Mouse (Mus musculus) heart, postnatal 4 days (tissue): ENCODE results near the gene Cela3a. TPM values are rescaled to one million over a fixed set of nuclear protein-coding genes. Genes with fewer than 3 reads are reported as not detected.
"Not testable (repeated sequence)": the region's sequence is repeated elsewhere in the genome, so short reads cannot be mapped to it uniquely, and the experiment has no call there.

Experiments used
- DNase-seq: peaks from one replicate; pipeline ENCODE4 v3.0.0; 2021
- total RNA-seq, 2 experiments: library from RNA; stranded (reverse); gene quantifications; 2 replicates each; pipeline ENCODE4 v1.2.3; 2021

Cela3a gene
- total RNA-seq = not detected

- DNase-seq = no peak
Observed at GRCm38 (mm10) chr4:137409691-137410090, at the start of gene Cela3a. TSS of gene Cela3a (minus strand) at chr4:137409791.

DNA sequence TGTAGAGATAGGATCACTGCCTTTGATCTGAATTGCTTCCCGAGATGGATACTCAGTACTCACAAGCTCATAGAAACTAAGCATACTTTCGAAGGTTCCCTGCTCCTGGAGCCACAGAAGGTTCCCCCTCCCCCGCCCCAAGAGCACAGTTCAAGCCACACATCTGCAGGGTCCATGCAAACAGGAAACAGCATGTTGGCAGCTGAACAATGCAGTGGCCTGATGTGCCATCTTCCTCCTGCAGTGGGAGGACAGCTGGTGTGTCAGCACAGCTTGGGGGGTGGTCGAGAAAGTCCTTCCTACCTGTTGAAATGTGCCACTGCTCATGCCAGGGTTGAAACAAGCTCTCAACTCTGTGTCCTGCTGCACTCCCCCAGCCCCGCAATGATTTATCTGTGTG lies 49.3 kb upstream of the Cela3a start:
- DNase-seq = no peak

DNA sequence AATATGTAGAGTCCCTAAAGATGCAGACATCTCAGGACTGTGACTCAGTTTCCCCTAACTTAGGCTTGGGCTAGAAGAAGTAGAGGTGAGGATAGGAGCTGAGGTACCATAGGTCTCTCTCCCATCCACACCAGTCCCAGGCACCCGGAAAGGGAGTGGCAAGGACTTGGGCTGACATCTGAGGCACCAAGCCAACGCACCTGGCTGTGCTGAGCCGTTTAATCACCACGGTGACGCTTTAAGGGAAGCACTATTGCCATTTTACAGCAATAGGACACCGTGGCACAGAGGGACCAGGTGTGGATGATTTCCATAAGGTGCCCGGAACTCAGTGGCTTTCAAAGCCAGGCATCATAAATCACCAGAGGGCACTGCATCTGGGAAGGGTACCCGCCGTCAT lies 48.7 kb upstream of the Cela3a start:
- no peak for DNase-seq

- no peak for DNase-seq
Observed at GRCm38 (mm10) chr4:137457292-137457691, 47.7 kb upstream of the Cela3a start.

GRCm38 (mm10) chr4:137456581-137456980 lies 47.0 kb upstream of the Cela3a start:
- no peak for DNase-seq

- DNase-seq = no peak
Observed at GRCm38 (mm10) chr4:137454582-137454981, 45.0 kb upstream of the Cela3a start.

GRCm38 (mm10) chr4:137453234-137453767 lies 43.7 kb upstream of the Cela3a start, which contains the start of gene 1700013G24Rik:
TSS of gene 1700013G24Rik (plus strand) at chr4:137453284.
- no peak for DNase-seq

DNA sequence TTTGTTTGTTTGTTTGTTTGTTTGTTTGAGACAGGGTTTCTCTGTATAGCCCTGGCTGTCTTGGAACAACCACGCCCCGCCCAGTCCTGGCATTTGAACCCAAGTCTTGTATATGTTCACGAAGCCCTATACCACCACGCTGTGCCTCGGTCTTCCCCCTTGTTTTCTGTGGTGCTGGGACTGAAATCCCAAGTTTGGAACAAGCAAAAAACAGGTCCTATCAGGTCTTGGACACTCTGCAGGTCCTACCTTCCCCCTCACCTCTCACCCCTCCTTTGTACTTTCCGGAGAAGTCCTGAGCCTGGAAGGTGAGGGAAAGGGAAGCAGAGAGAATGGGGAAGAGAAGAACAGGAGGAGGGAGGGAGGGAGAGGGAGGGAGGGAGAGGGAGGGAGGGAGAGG lies 42.6 kb upstream of the Cela3a start:
- DNase-seq = no peak

DNA sequence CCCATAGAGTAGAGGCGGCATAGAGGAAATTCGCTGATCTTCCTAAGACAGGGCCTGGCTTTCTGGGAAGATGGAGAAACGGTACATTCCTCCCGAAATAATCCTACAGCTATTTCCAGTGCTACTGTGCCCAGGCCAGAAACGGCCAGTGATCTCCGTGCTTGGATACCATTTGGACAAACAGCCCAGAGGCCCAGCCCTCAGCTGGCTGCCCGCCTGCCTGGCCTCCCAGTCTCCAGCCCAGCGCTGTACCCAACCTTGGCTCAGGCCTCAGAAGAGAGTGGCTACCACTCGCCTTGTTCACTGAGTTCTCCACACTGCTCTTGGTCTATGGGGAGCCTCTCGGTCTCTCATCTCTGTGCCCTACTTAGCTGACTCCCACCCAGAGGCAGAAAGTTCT lies 40.1 kb upstream of the Cela3a start:
- DNase-seq = peak; percentile 53

- DNase-seq = no peak
Observed at GRCm38 (mm10) chr4:137449132-137449531, 39.5 kb upstream of the Cela3a start.

- DNase-seq = no peak
Observed at GRCm38 (mm10) chr4:137448641-137449040, 39.0 kb upstream of the Cela3a start.

- peak; percentile 83 for DNase-seq
Observed at GRCm38 (mm10) chr4:137448197-137448596, 38.6 kb upstream of the Cela3a start.

GRCm38 (mm10) chr4:137447363-137448196 lies 38.0 kb upstream of the Cela3a start:
- peak; percentile 43 for DNase-seq

DNA sequence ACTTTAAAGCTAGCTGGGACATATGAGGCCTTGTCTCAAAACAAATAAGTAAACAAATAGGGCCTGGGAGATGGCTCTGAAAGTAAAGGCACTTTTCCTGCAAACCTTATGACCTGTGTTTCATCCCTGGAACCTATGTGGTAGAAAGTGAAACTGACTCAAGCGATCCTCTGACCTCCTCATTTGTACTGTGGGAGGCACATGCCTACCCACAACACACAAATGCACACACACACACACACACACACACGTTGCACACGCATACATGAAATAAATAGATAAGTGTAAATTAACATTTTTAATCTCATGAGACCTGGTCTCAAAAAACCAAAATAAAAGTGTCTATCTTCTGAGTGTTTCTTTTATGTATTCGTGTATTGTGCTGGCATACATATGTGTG lies 36.3 kb upstream of the Cela3a start:
- no peak for DNase-seq

DNA sequence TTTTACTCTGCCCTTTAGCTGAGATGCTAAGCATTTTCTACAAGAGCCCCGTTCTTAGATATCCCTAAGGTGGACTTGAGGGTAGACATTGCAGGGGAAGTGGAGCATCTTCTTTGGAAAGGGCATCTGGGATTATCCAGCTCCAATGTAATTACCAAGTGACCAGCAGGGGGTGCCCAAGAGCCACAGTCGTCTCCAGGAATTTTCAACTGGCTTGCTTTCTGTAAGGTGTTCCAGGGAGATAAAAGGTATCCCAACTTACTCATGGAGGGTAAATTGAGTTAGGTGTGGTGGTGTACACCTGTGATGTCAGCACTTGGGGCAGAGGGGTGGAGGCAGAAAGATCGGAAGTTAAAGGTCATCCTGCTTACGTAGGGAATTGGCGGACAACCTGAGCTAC lies 34.0 kb upstream of the Cela3a start:
- peak; percentile 88 for DNase-seq

- DNase-seq = no peak
Observed at GRCm38 (mm10) chr4:137441332-137441731, 31.7 kb upstream of the Cela3a start.

GRCm38 (mm10) chr4:137438842-137439241 lies 29.3 kb upstream of the Cela3a start:
- DNase-seq = no peak

DNA sequence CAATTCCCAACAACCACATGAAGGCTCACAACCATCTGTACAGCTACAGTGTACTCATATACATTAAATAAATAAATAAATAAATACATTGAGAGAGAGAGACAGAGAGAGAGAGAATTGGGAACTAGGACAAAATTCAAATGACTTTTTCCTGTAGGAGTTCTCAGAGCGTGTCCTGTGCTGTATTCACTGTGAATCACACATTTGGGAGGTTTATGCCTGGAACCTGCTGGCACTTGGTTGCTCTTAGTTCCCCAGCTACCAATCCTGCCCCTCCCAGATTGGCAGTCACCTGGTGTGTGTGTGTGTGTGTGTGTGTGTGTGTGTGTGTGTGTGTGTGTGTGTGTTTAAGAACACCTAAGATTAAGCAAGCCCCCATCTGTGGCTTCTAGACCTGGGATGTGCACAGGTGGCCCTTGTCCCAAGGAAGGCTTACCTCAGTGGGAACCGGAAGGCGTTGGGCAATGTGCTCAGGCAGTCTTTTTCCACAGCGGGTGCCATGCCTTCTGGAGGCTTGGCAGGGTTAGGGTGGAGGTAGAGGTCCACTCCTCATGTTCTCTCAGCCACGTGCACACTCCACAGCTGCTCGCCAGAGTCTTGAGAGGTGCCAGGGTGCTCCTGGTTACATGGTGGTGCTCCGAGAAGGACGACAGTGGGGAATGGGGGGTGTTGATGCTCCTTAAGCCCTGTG lies 27.5 kb upstream of the Cela3a start:
- DNase-seq = no peak

DNA sequence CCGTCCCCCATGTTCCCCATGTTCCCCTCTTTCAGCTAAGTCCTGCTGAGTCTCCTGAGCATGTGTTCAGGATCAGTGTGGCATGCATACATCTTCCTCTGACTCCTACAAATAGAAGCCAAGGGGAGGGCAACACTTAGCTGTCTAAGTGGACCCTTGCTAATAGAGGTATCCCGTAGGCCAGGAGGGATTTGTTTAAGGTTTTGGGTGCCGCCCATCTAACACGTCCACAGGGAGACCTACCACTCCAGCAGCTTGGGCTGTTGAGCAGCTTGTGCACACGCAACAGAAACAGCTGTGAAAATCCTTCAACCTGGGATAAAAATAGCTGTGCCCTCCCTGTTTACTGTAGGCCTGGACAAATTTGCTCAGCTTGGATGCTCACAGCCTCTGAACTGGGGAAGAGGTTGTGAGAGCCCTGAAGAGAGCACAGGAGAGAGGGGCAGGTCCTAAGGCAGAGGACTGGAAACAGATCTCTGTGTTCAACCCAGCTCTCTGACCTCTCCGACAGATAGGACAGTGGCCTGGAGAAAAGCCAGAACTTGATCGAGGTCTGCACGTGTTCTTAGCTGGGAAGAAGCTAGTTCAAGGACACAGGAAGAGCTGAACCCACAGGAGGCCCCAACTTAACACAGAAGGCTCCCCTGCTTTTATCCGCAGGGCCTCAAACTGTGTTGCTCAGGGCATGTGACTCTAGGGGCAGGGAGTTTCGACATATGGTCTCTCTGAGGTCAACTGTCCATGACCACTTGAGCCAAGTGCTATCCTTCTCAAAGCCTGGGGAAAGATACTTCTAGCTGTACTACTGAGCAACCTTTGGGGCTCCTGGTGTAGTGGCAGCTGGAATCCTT lies 23.3 kb upstream of the Cela3a start:
- DNase-seq = not testable (repeated sequence)

GRCm38 (mm10) chr4:137430502-137430901 lies 20.9 kb upstream of the Cela3a start, which contains the start of gene Cela3b:
TSS of gene Cela3b (minus strand) at chr4:137430540.
- no peak for DNase-seq

GRCm38 (mm10) chr4:137417712-137418564 lies 8.3 kb upstream of the Cela3a start:
- no peak for DNase-seq
